Mouse (Mus musculus) kidney, adult 18-20 months (tissue): Measurements from ENCODE around the gene Msn.

Experiments
- DNase-seq: peaks from one replicate; pipeline ENCODE4 v3.0.0; 2021

Msn gene

DNA sequence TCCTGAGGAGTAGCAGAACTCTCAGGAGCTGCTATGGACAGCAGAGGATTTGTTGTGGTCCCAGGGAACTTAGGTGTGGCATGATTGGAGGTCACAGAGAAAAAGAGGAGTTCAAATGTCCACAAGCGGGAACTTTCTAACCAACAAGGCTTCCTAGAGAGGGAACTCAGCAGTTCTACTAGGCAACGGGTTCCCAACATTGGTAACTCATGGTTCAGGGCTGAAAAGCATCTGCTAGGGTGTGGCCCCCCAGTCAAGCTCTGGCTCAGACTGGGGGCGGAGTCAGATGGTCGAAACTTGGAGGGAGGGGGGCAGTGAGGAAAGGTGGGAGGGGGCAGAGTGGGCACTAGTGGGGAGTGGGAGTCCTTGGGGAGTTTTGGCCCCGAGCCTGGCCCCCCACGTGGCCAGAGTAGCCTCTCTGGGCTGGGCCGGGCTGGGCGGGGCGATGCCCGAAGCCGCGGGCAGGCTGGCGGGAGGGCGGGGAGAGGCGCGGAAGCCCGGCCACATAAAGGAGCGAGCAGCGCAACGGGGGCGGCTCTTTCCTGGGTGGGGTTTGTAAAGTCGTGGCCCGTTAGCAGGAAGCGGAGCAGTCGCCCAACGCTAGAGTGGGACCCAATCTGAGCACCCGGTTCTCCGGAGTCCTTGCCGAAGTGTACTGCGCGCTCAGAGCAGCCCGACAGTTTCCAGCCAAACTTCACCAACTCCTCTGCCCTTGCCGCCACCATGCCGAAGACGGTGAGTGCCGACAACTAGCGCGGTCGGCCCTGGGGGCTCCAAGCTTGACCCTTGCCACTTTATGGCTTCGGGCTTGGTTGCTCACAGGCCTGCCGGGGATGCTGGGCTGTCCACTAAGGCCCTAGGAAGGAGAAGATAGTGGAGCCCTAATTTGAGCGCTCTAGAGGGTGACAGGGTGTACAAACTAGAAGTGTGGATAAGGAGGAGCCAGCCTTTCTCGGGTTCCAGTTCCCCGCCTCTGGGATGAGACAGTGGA, at the start of gene Msn:
Gene Msn, plus strand, starts transcription at position 534 of the 991 bp plus-strand sequence.
- peak; percentile 74 for DNase-seq

DNA sequence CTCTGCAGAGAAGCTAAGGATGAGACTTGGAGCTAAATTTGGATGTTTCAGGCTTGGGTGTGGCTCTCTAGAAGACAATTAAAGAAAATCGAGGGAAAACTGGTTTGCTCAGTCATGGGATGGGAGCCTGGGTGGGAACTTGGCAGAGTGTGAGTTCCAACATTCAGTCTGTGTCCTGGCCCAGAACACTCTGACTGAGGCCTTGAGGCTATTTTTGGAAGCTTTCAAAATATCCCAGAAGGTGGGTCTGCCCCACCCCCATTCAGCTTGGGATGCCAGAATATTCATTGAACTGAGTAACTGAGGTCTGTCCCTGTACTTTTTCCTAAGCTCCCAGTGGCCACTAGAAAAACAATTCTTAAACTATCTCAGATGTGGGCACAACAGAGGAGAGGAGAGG, 43.0 kb upstream of the Msn start:
- peak; percentile 10 for DNase-seq

DNA sequence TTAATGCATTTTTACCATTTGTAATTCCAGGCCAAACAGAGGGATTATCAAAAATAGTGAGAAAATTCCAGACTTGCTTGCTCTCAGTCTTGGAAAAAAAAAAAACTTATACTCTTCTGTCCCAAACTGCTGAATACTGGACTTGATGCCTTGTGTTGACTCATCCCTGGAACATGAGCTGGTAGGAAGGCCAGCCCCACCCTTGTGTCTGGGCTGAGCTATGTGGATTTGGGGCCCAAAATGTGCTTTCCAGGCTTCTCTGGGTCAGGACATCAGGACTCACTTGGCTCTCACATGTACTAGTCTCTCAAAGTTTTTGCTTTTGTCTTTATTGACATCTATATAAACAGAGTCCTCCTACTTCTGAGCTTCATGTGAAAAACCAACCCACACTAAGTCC, 18.1 kb upstream of the Msn start:
- DNase-seq = no peak

DNA sequence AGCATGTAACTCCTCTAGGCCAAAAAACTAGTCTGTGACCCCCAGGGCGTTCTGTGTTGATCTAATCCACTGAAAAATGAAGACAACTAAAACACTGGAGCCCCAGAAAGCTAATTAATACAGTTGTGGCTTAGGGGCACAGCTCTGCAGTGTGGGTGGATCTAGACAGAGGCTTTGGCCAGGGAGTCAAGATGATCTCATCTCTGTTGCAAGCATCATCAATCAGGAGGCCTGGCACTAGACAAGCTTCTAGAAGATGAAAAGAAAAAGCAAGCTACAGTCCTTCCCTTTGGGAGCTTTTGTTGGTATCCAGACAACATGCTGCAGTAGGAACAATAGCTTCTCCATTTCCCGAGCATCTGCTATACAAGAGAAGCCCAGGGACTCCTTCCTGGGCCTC, 9.6 kb upstream of the Msn start:
- DNase-seq = no peak

DNA sequence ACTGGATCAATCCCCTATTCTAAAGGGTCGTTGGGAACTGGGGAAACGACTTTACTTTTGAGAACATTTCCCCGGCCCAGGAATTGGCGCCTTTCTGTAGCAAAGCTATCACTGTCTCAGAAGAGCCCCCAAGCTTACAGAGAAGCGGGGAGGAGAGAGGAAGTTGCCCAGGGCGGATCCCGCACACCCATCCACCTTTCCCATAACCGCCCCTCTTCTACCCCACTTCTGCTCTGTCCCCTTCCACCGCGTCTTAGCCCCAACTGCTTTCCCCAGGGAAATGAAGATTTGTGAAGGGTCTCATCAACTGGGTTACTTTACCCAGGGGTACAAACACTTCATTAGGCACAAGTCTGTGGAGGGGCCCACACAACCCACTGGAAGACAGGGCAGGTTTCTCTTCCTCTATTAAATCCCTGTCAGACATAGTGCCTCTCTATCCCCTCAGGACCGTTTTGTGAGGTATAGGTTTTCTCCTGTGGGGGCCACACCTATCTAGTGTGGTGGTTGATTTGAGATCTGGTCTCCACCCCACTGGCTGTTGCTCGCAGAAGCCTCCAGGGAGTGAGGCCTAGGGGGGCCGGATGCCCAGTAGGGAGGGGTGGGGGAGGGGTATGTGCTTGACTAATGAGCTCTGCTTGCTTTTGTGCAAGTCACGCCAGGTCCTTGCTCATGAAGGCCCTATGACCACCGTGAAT, 820 bp downstream of the Msn start:
- DNase-seq = peak; percentile 35

DNA sequence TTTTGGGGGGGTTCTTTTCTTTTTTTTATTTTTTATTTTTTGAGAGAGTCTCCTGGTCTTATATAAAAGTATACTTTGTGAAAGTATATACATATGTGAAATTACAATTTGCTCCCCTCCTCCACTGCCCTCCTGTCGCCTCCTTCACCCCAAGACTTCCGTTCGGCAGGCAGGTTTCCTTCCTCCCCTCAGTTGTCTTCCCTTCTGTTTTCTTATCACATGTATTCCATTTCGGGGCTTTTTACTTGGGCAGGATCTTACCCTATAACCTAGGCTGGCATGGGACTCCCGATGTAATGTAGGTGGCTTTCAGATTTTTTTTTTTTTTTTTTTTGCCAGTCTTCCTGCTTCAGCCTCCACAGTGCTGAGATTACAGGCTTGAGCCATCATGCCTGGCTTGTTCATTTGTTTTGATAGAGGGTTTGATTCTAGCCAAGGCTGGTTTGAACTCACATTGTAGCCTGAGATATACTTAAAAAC, 1.7 kb downstream of the Msn start:
- no peak for DNase-seq

DNA sequence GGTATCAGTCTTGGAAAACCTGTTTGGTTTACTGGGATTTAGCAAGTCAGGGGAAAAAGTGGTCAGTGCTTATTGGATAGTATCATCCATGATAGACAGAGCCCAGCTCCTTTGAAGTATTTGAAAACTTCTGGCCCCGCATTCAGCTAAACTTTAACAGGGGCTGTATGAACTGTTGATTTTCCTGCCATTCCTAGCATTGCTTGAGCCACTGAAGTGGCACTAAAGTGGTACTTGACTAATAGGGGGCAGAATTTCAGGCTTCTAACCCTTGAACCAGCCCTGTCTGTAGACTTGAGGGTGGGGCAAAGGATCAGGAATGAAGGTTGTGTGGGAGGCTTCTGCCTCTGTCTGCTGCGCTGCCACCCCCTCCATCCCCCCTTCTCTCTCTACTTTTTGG, 3.2 kb downstream of the Msn start:
- DNase-seq = peak; percentile 25

DNA sequence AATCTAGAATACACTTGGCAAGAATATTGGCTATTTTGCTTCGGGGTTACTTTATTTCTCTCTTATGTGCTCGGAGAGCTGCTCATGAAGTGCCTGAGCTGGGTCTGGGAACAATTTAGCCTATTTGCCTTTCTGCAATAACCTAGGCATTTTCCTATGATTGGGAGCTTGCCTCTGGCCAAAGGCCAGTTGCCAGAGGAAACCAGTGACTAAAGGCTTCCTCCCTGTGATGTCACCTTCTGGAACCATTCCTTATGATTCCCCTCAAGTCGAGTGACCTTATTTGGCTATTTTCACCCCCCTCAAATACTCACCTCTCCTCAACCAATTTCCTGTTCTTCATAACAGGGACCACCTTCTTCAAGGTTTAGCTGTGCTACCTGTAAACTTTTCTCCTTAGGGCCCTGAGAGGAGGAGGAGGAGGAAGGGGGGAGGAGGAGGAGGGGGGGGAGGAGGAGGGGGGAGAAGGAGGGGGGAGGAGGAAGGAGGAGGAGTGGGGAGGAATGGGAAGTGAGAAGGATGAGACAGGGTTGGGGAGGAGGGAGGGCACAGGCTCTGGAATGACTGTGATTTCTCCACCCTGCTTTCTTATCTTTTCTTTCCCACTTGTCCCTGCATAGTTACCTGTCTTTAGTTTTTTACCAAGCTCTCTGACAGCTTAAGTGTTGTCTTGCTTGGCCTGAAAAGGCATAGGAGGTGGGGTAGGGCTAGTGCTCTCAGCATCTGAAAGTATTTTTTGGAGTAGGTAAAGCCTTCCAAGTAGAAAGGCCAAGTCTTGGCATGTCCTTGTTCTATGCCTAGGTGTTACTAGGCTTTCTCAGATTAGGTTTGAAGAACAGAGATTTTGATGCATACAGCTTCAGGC, 11.8 kb downstream of the Msn start:
- DNase-seq = peak; percentile 43

DNA sequence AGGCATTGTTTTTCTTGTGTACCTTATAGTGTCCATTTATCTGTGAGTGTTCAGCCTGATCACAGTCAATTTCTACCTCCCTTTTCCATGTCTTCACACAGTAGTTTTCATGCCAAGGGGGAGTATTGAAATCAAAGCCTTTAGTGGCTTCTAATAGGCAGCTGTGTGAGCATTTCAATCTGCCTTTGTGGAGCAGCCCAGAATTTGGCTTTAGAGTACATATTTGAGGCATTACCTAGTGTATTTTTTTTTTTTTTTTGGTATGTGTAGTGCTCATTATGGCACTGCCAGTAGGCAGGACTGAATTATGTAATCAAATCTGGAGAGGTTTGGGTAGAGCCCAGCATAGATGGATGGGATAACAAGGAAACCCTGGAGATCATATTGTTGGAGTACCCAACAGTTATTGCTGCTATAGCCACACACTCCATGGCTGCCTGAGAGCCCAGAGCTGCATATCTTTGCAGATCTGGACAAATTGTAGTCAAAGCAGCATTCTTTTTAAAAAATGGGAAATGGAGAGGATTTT, 17.3 kb downstream of the Msn start:
- no peak for DNase-seq

DNA sequence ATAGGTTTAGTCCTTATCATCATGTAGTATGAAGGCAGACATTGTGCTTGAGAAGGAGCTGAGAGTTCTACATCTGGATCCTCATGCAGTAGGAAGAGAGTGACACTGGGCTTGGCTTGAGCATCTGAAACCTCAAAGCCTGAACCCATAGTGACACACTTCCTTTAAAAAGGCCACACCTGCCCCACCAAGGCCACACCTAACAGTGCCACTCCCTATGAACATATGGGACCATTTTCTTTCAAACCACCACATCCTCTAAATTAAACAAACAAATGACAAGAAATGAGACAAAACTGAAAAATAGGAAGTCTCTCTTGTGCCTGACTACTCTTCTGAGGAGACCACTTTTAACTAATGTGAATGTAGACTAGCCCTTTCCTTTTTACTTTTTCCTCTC, 19.7 kb downstream of the Msn start:
- DNase-seq = no peak

DNA sequence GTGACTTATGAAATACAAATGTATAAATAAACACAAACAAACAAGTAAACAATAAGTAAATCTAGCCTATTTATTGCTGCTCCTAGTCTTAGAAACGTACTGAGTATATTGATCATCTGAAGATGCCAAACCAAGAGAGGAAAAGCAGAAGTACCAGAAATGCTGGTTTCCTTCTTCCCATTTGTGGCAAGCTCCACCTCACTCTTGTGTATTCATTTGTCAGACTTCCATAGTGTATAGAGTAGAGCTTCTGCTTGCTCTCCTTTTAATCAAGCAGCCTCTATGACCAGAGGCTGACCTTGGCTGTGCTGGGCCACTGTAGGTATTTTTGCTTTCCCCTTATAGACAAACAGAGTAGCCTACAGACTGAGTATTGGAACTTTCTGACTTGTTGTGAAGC, 21.5 kb downstream of the Msn start:
- no peak for DNase-seq

DNA sequence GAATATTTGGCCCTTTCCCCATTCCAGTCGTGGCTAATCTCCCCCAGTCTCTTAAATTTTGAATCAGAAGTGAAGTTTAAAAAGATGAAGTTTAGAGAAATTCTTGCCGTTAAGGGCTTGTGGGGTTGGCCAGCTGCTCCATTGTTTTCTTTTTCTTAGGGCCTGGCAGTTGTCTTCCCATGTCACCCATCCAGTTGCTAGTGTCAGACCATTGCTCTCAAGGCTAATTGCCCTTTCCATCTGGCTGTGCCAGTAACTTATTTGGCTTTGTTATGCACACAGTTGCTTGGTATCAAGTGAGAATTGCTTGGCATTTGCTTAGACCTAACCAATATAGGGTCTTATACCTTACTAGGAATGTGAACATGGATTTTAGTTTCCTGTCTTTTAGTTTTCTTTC, 24.2 kb downstream of the Msn start:
- no peak for DNase-seq

DNA sequence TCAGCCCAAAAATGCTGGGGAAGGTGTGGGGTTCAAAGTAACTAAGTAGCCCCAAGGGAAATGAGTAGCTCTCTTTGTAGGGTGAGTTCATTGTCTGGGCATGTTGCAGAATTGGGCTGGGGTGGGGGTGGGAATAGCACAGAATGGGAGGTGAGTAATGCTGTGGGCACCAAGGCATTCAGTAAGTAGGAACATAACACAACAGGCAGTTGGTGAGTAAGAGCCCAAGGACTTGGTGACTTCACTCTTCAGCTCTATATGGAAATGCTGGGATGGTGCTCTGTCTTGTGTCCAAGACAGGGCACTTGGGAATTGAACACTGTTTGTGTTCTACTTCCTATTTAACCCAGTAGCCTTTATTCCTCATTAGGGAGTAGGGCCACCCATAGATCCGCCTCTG, 26.1 kb downstream of the Msn start:
- DNase-seq = no peak

DNA sequence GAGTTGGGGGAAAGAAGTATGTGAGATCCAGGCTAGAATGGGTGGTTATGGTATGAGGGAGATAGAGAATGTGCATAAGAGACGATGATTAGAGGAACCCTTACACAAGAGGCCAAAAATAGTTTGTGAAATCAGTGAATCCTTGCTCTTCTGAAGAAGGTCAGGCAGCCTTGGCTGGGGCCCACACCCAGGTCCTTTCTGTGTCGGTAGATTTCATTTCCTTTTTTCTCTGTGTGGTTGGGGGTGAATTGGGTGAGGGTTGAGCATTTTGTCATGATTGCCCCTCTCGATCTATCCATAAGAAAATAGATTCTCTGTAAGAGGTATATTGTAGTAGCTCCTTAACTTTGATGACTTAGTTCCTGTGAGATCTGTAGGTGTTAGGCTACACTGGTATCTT, 31.0 kb downstream of the Msn start:
- no peak for DNase-seq

DNA sequence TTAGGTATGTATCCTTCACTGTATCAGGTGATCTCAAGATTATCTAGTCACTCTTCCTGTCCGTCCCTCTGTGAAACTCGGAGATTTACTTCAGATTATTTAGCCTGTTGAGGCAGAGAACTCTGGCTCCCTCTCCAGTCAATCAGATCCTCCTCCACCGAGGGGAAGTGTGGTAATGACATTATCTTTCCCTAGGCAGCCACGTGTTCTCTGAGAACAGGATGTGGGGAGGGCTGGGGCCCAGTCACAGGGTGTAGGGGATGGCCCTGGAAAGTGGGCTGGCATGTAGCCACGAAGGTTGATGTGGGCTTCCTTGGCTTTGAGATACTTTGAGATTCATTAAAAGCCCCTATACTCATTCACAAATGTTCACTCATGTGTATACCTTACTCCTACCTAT, 34.3 kb downstream of the Msn start:
- DNase-seq = peak; percentile 33

DNA sequence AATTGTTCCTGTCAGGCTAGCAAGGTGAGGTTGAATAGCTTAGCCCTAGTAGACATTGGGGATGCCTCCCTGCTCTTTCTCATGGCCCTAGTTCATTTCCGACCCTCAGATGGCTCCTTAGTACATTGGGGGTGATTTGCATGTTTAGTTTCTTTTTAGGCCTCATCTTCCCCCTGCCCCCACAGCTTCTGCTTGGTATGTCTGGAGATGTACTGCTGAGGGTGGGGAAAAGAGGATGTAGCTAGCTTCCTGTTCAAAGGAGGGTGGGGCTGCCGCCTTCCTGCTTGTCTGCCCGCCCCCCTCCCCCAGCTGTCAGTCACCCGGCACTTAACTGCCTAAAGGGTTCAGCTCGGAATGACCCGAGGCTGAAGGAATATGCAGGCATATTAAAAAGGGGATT, 34.8 kb downstream of the Msn start:
- no peak for DNase-seq

DNA sequence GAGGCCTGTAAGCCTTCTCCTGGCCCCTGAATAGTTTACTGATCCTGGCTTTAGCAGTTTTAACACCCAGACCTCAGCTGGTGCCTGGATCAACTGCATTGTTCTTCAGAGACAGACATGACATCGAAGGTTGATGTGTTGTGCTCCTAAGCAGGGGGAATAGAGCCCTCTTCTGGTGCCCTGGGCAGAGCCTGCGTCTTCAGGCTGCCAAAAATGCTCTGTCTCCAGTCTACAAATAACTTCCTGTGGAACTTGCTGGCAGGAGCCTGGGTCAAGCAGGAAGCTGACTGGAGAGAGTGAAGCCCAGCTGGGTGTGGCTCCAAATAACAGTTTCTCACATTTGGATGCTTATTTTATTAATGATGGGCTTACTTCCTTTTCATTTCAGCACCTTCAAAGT, 37.4 kb downstream of the Msn start:
- peak; percentile 38 for DNase-seq

DNA sequence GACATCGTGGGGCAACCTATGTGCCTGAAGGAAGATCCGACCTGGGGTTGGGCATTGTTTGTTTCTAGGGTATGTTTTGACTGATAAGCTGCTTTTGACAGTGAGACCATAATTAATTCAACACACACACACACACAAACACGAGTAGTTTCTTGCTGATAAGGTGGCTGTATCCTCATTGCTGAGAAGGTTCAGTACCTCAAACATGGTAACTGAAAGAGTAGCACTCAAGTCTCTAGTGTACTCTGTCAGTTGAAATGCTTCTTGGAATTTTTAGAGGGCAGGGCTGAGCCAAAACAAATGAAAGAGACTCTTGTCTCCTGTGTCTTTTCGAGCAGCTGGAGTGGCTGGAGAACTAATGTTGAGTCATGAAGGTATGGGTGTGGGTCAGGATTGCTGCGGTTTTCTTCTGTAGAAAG, 38.4 kb downstream of the Msn start:
- no peak for DNase-seq

DNA sequence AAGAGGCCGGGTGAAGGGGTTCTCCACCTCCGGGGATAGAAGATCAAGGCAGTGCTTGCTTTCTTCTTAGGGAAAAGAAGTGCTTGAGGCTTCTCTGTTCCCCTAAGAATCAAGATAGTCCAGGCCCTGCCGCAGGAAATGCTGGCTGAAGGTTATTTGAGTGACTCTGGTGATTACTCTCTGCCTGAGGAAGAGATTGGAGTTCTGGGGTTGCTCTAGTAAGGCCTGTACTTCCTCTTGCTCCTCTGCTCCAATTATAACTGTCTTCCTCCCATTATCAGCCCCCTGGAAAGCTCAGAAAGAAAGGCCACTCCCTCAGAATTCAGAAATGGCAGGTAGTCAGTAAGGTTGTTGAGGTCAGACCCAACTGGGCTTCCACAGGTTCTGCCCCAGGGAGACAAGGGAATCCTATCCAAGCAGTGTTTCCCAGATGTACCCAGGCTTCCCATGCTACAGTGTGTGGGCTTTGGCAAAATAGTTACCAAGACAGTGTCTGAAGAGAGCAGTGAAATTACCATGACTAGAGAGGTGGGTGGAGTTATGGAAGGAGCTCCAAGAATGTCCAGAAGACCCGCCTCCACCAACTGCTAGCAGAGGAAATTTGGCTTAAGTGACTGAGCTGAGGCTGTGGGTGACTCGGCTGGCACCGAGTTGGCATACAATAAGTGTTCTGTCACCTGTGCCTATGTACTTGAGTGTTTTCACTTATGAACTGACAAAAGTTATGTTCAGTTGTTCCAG, 39.2 kb downstream of the Msn start:
- peak; percentile 6 for DNase-seq

DNA sequence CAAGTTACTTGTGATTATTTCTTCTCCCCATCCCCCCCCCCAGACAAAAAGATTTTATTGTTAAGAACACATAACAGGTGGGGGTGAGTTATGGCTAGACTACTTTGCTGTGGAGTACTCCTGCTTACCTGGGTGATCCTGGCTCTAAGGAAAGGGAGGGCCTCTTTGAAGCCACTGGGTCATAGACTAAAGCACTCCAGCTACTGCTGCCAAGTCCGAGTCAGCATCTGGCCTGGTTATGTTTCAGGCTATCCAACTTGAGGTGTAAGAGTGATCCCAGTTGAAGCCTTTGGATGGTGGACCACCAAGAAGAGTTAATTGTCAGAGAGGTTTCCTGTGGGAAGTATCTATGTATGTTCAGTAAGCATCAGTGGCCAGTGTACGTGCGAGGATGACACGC, 39.7 kb downstream of the Msn start:
- no peak for DNase-seq

DNA sequence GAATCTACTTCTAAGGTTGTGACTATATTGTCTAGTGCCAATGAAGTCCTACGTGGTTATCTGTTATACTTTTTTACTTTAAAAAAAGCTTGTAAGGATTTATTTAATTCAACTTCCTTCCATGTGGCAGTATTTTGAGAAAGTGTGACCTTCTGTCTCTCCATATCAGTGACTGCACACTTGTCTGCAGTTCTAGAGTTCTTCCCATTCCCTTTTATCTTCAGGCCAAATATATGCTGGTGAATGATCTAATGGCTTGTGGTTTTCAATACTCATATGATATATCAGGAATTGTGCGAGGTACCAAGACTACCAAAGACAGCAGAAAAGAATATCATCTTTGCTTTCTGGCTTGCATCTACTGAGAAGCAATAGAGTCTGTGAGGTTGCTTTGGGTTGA, 43.4 kb downstream of the Msn start:
- DNase-seq = no peak

DNA sequence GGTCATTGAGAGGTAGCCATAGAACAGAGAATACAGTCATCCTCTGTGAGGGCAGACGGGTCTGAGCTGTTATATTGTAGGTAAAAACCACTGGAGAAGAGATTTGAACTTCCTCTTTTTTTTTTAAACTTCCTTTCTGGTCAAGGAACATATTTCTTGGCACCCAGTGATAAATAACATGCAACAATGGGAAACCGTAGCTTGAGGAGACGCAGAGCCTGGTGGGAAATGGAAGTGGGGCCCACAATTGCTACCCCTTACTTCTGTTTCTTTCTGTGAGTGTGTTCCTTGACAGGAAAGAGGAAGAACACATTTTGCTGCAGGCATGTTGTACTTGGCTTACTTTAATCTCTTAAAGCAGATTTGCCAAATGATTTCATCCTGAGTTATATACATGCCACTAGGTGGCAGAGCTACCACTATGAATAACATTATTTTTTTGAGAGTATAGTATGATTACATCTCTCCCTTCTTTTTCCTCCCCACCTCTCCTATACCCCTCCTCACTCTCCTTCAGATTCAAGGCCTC, 49.2 kb downstream of the Msn start:
- DNase-seq = no peak
